Mouse (Mus musculus) hindbrain, embryonic 10.5 days (tissue): ENCODE measurements around the gene Kpna6. TPM values are rescaled to one million over a fixed set of nuclear protein-coding genes. Genes with fewer than 3 reads are reported as not detected.

ENCODE experiments used
- DNase-seq: peaks from one replicate; pipeline ENCODE4 v3.0.0-alpha.2; 2017; ENCODE audit warnings: low spot score
- H3K27ac ChIP-seq: fragments of 300-500 bp; sonication (generic); 2 replicates; pipeline ENCODE4 v1.5.1; 2016; ENCODE audit warnings: mild to moderate bottlenecking, moderate library complexity
- H3K27me3 ChIP-seq: fragments of 300-500 bp; sonication (generic); 2 replicates; pipeline ENCODE4 v1.6.1; 2016; ENCODE audit warnings: mild to moderate bottlenecking; ENCODE audit not compliant: poor library complexity, insufficient read depth, severe bottlenecking
- H3K36me3 ChIP-seq: fragments of 300-500 bp; sonication (generic); 2 replicates; pipeline ENCODE4 v1.6.1; 2016; ENCODE audit warnings: mild to moderate bottlenecking, moderate library complexity
- H3K4me1 ChIP-seq: fragments of 300-500 bp; sonication (generic); replicated peaks from 2 replicates; pipeline ENCODE4 v1.6.1; 2016; ENCODE audit warnings: mild to moderate bottlenecking
- H3K4me3 ChIP-seq: fragments of 300-500 bp; sonication (generic); 2 replicates; pipeline ENCODE4 v1.5.1; 2016; ENCODE audit warnings: mild to moderate bottlenecking, moderate library complexity
- H3K9me3 ChIP-seq: fragments of 300-500 bp; sonication (generic); 2 replicates; pipeline ENCODE4 v1.6.1; 2016; ENCODE audit warnings: mild to moderate bottlenecking, moderate library complexity
- WGBS: fragments of 180-500 bp; shearing (Covaris S2); methylation state at CpG from one replicate; pipeline ENCODE4 v1.1.7; 2016; 5-methylcytosine and 5-hydroxymethylcytosine counted together
- polyA plus RNA-seq: library from polyadenylated mRNA; unstranded; fragments of >200 nt; fragmentation: Nextera tagmentation; extraction: Ambion mirVana; gene quantifications from 2 replicates; pipeline ENCODE4 v1.2.1, GENCODE M21; 2016

Gene Kpna6
- polyA plus RNA-seq, 1 experiment from 2014 or later: 16.4 TPM

GRCm38 (mm10) chr4:129640101-129640637 lies 32.4 kb downstream of the Kpna6 start:
- peak; percentile 25 for DNase-seq
- H3K36me3 ChIP-seq: peaks cover 55% of the 10 kb centered on the region

GRCm38 (mm10) chr4:129639221-129639620 lies 33.3 kb downstream of the Kpna6 start:
- H3K4me3 ChIP-seq: peak overlapping the region; percentile 70
- 0 out of 2 replicates have a peak overlapping the region, but pooled peaks have one; percentile 94 for H3K27ac ChIP-seq
- no peaks in the 10 kb centered on the region for H3K9me3 ChIP-seq
- H3K4me1 ChIP-seq: peaks cover 30% of the 10 kb centered on the region
- DNase-seq: no peak
- H3K36me3 ChIP-seq: peaks cover 55% of the 10 kb centered on the region
- H3K27me3 ChIP-seq: no peaks in the 10 kb centered on the region
- WGBS: 89% methylated on average over 15 of the region's 15 CpGs

More at GRCm38 (mm10) chr4:129640101-129640637, 32.4 kb downstream of the Kpna6 start:
- peak overlapping the region; percentile 70 for H3K4me3 ChIP-seq
- H3K9me3 ChIP-seq: no peaks in the 10 kb centered on the region
- 10% methylated on average over 17 of the region's 17 CpGs for WGBS
- H3K27me3 ChIP-seq: no peaks in the 10 kb centered on the region
- H3K4me1 ChIP-seq: peaks cover 30% of the 10 kb centered on the region
- H3K27ac ChIP-seq: peak overlapping the region; percentile 94

GRCm38 (mm10) chr4:129633852-129634251 lies 38.7 kb downstream of the Kpna6 start:
- peaks cover 99% of the 10 kb centered on the region for H3K36me3 ChIP-seq
- 94% methylated on average over 6 of the region's 6 CpGs for WGBS
- no peak overlapping the region for H3K27ac ChIP-seq
- no peaks in the 10 kb centered on the region for H3K9me3 ChIP-seq
- H3K4me1 ChIP-seq: peaks cover 8% of the 10 kb centered on the region
- H3K27me3 ChIP-seq: no peaks in the 10 kb centered on the region
- H3K4me3 ChIP-seq: no peak overlapping the region
- DNase-seq: no peak

- no peak for DNase-seq
- no peaks in the 10 kb centered on the region for H3K27me3 ChIP-seq
- 93% methylated on average over 12 of the region's 12 CpGs for WGBS
- H3K4me1 ChIP-seq: no peaks in the 10 kb centered on the region
- H3K4me3 ChIP-seq: no peak overlapping the region
- no peak overlapping the region for H3K27ac ChIP-seq
- no peaks in the 10 kb centered on the region for H3K9me3 ChIP-seq
- peaks cover 100% of the 10 kb centered on the region for H3K36me3 ChIP-seq
These were observed 40.7 kb downstream of the Kpna6 start for GRCm38 (mm10) chr4:129631867-129632266.

DNA sequence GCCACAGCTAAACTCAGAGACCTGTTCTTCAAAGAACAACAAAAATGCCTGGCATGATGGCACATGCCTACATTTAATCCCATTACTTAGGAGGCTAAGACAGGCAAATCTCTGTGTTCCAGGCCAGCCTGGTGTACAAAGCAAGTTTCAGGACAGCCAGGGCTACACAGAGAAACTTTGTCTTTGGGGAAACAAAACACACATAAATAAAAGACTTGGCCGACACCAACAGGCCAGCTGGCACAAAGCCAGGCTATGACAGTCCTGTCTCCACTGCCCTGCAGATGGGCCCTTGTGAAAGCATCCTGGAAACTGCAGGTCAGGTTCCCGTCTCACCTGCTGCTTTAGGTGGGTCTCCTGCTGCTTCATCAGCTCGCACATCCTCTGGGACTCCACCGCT lies 41.6 kb downstream of the Kpna6 start:
- WGBS: 90% methylated on average over 4 of the region's 4 CpGs
- Histone ChIP-seq H3K27me3 (no peaks in the 10 kb centered on the region), H3K27ac (no peak overlapping the region), H3K4me3 (no peak overlapping the region), H3K9me3 (no peaks in the 10 kb centered on the region), H3K36me3 (peaks cover 100% of the 10 kb centered on the region), H3K4me1 (peaks cover 3% of the 10 kb centered on the region; the same call in 1 of the 2 replicates)
- DNase-seq: no peak

GRCm38 (mm10) chr4:129626035-129626434 lies 46.5 kb downstream of the Kpna6 start:
- Histone ChIP-seq H3K9me3 (no peaks in the 10 kb centered on the region), H3K27me3 (no peaks in the 10 kb centered on the region), H3K4me1 (peaks cover 45% of the 10 kb centered on the region), H3K27ac (no peak overlapping the region), H3K4me3 (no peak overlapping the region), H3K36me3 (peaks cover 58% of the 10 kb centered on the region)
- 73% methylated on average over 6 of the region's 6 CpGs for WGBS
- DNase-seq: no peak

DNA sequence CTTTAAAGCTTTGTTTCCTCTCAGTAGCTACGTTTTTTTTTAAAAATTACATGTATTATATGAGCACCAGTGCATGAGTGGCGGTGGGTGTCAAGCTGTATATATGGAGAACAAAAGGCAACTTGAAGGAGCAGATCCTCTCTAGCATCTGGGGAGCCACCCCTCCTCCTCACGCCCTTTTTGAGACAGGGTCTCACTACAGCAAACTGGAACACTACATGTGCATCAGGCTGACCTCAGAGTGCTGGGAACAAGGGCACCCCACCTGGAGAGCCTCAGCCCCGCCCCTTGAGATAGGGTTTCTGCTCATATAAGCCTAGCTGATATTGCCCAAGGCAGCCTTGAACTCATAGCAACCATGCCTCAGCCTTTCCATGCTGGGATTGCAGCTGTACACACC lies 47.1 kb downstream of the Kpna6 start:
- Histone ChIP-seq H3K9me3 (no peaks in the 10 kb centered on the region), H3K27ac (0 out of 2 replicates have a peak overlapping the region, but pooled peaks have one; percentile 90), H3K36me3 (peaks cover 58% of the 10 kb centered on the region), H3K4me1 (peaks cover 45% of the 10 kb centered on the region), H3K27me3 (no peaks in the 10 kb centered on the region), H3K4me3 (0 out of 2 replicates have a peak overlapping the region, but pooled peaks have one; percentile 77)
- 40% methylated on average over 4 of the region's 4 CpGs for WGBS
- DNase-seq: no peak

GRCm38 (mm10) chr4:129625029-129625370 lies 47.6 kb downstream of the Kpna6 start:
- peaks cover 56% of the 10 kb centered on the region for H3K36me3 ChIP-seq

DNA sequence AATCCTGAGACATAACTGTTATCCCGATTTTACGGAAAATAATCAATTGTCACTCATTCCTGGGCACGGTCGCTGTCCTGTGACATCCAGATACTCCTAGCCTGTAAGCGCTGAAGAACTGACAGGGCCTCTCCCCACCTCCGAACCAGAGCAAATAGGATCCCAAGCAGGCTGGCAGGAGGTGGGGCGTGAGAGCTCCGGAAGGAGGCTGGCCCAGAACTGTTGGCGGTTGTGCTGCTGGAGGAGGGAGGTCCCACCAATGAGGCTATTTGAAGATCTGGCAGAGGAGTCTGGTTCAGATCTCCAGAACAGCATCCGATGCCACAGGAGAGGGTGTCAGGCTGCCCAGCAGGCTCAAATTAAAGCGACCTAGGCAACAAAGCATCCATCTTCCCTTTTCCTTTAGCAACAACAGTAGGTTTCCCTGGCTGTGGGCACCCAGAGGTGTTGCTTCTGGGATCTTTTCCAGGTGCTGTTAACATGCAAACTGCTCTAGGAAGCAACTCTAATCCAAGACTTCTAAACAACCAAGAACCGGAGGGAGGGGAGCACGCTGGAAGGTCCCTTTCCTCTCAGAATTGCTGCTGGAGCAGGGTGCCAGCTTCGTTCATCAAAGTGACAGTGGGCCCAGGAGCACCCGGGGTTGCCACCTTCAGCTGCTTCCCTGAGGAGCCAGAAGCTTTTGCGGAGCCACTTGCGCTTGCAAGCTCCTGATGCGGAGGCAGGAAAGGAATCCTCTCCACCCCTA lies 48.1 kb downstream of the Kpna6 start:
- Histone ChIP-seq H3K9me3 (no peaks in the 10 kb centered on the region), H3K4me1 (peaks cover 45% of the 10 kb centered on the region), H3K36me3 (peaks cover 50% of the 10 kb centered on the region), H3K27me3 (no peaks in the 10 kb centered on the region), H3K4me3 (peak overlapping the region; percentile 77), H3K27ac (peak overlapping the region; percentile 90)
- WGBS: under 1% methylated on average over 18 of the region's 18 CpGs
- DNase-seq: peak; percentile 85

More at GRCm38 (mm10) chr4:129625029-129625370, 47.6 kb downstream of the Kpna6 start:
- Histone ChIP-seq H3K27me3 (no peaks in the 10 kb centered on the region), H3K4me1 (peaks cover 45% of the 10 kb centered on the region), H3K4me3 (peak overlapping the region; percentile 77), H3K27ac (peak overlapping the region; percentile 90), H3K9me3 (no peaks in the 10 kb centered on the region)
- WGBS: 1% methylated on average over 6 of the region's 6 CpGs
- DNase-seq: peak; percentile 71

DNA sequence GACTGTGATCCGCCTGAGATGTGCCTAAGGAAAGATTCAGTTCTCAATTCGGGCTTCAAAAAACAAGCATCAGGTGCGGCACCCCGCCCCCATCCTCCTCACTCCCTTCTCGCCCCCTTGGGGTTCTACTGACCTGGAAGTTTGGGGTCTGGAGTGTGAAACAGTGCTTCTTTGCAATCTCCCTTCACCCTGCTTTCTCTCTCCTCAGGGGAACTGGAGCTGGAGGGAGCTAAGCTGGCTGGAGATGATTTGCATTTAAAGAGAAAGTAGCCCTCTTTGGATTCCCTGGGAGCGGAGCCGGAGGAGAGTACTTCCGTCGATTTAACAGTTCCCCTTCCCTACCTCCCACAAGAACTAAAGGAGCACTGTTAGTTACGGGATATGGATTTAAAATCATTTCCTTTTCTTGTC lies 48.9 kb downstream of the Kpna6 start, which contains the start of gene Ccdc28b:
Gene Ccdc28b (minus strand): TSS at position 267 of the 411 bp plus-strand sequence.
- Histone ChIP-seq H3K27ac (peak within 1 kb of the TSS; percentile 90), H3K9me3 (no peaks in the 10 kb centered on the region), H3K4me1 (peaks cover 52% of the 10 kb centered on the region), H3K4me3 (peak within 1 kb of the TSS; percentile 77), H3K36me3 (peaks cover 42% of the 10 kb centered on the region), H3K27me3 (no peaks in the 10 kb centered on the region)
- DNase-seq: peak; percentile 55
- WGBS: under 1% methylated on average over 10 of the region's 10 CpGs

GRCm38 (mm10) chr4:129622803-129623535 lies 49.6 kb downstream of the Kpna6 start:
- Histone ChIP-seq H3K27ac (peak overlapping the region; percentile 90), H3K4me1 (peaks cover 59% of the 10 kb centered on the region)

DNA sequence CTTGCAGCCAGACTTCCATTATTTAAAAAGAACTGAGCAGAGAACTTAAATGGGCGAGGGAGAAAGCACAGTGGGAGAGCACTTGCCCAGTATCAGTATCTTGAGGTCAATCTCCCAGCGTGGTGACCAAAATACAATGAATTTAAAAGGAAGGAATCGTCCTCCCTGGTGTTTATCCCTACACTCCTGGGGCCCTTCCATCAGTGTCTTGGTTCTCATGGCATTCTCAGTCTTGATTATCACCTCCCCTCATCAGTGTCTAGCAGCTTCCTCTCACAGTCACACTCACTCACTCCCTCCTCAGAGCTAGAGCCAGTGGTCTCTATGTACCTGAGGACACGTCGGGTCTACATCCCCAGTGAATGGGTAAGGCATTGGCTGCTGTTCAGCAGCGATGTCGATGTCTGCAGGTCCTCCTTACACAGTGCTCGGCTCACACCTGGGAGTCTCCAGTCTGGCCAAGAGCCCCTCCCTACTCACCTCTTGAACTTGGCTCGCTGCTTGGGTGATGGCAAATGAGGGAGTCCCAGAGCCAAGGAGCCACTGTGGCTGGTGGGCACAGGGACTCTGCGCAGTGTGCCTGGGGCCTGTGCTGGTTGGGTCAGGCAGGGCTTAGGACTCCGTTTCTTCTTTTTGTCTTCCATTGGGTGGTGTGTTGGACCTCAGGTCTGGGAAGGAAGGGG lies 50.3 kb downstream of the Kpna6 start:
- Histone ChIP-seq H3K4me1 (peaks cover 62% of the 10 kb centered on the region), H3K27ac (peak overlapping the region; percentile 90; the same call in 1 of the 2 replicates), H3K4me3 (peak overlapping the region; percentile 77; the same call in 1 of the 2 replicates)

More at GRCm38 (mm10) chr4:129622803-129623535, 49.6 kb downstream of the Kpna6 start:
- no peaks in the 10 kb centered on the region for H3K27me3 ChIP-seq
- H3K9me3 ChIP-seq: no peaks in the 10 kb centered on the region
- 24% methylated on average over 8 of the region's 8 CpGs for WGBS
- peak overlapping the region; percentile 77 for H3K4me3 ChIP-seq
- peaks cover 35% of the 10 kb centered on the region for H3K36me3 ChIP-seq
- DNase-seq: no peak

More for the DNA sequence above, 50.3 kb downstream of the Kpna6 start:
- Histone ChIP-seq H3K27me3 (no peaks in the 10 kb centered on the region), H3K36me3 (peaks cover 30% of the 10 kb centered on the region), H3K9me3 (no peaks in the 10 kb centered on the region)
- 79% methylated on average over 11 of the region's 11 CpGs for WGBS
- DNase-seq: no peak
